Mouse (Mus musculus): ENCODE data around the gene Dpm1. TPM values are rescaled to one million over a fixed set of nuclear protein-coding genes. Genes with fewer than 3 reads are reported as not detected.
A peak's percentile ranks its signal among the peaks of the same experiment; 100 is the strongest.

The Dpm1 gene
- polyA plus RNA-seq, 1 experiment from 2014 or later = 55.1 TPM

DNA sequence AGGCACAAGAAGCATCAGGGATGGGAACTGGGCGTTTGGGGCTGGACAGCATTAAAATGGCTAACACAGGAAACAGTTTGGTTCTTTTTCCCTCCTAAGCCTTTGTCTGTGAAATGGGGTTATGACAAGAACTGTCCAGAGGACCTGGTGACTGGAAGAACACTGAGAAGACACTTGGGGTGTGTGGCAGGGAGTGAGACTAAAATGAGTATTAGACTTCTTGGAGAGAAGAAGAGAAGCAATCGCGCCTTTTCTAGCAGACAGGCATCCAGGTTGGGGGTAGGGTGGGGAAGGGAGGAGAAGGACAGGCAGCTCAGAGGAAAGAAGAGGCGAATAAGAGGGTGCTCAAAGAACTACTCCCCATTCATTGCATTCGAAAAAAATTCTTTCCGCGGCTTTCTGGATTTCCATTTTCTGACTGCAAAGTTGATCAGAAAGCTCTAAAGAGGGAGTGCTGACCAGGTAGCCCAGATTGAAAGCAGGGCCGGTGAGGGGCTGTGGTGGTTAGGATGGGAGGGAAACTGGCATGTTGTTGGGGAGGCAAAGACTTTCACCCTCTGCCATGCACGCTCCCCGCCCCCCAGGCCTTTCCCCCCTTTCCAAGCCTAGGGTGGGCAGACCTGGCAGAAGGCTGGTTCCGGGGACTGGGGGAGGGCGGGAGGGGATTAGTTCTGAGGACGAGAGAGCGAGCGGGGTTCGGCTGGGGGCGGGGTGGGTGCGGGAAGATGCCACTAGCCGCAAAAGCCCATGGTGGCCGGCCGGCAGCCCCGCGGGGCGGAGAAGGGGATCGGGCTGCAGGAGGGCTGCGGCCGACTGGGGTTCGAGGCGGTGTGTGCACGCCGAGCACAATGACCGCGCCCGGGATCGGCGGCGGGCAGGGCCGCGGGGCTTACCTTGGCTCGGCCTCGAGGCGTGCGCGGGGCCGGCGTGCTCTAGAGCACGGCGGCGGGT lies 24.4 kb downstream of the Dpm1 start:
- 0% methylated on average over 35 of the region's 49 CpGs for WGBS
- Histone ChIP-seq H3K4me1 (ENCODE audit: control insufficient read depth, insufficient read depth, low read length) (peaks cover 15% of the 10 kb centered on the region; the same call in 1 of the 2 replicates), H3K27ac (ENCODE audit: low read depth, low read length) (peak overlapping the region; percentile 100), H3K9me3 (ENCODE audit: control insufficient read depth, low read length) (no peaks in the 10 kb centered on the region), H3K9ac (replicated peaks; ENCODE audit: low read depth, low read length) (peak overlapping the region; percentile 100), H3K4me3 (ENCODE audit: low read depth, low read length) (peak overlapping the region; percentile 97), H3K27me3 (ENCODE audit: control insufficient read depth, insufficient read depth, low read length) (no peaks in the 10 kb centered on the region), H3K4me2 (ENCODE audit: low read depth, low read length) (peak overlapping the region; percentile 58), H3K36me3 (ENCODE audit: control insufficient read depth, insufficient read depth, low read length) (peaks cover 5% of the 10 kb centered on the region; the same call in 1 of the 2 replicates)
- peak; percentile 56 for ATAC-seq (ENCODE audit: low read depth)

DNA sequence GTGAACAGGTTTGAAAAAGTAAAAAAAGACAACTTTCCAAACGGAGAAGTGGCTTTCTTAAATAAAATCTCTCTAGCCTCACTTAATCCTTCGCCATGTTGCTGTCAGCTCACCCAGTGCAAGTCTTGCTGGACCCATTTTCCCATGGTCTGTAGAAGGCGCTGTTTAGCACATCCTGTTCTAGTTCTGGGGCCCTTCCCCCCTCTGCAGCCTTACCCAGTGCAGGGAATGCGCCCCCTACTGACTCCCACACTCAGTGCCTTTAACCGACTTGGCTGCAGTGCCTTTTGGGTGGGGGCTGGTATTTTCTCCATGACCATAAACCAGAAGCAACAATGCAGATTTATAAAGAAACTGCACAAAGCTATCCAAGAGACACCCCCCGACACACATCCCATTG lies 25.1 kb downstream of the Dpm1 start:
- Histone ChIP-seq H3K9me3 (ENCODE audit: control insufficient read depth, low read length) (no peaks in the 10 kb centered on the region), H3K9ac (replicated peaks; ENCODE audit: low read depth, low read length) (peak overlapping the region; percentile 100), H3K4me1 (ENCODE audit: control insufficient read depth, insufficient read depth, low read length) (peaks cover 21% of the 10 kb centered on the region; the same call in 1 of the 2 replicates), H3K27ac (ENCODE audit: low read depth, low read length) (peak overlapping the region; percentile 100), H3K36me3 (ENCODE audit: control insufficient read depth, insufficient read depth, low read length) (peaks cover under 1% of the 10 kb centered on the region; the same call in 1 of the 2 replicates), H3K4me2 (ENCODE audit: low read depth, low read length) (peak overlapping the region; percentile 58), H3K27me3 (ENCODE audit: control insufficient read depth, insufficient read depth, low read length) (no peaks in the 10 kb centered on the region), H3K4me3 (ENCODE audit: low read depth, low read length) (peak overlapping the region; percentile 97)
- ATAC-seq (ENCODE audit: low read depth) = peak; percentile 50; the same call in 1 of the 2 replicates
- 9% methylated on average over 6 of the region's 6 CpGs for WGBS

DNA sequence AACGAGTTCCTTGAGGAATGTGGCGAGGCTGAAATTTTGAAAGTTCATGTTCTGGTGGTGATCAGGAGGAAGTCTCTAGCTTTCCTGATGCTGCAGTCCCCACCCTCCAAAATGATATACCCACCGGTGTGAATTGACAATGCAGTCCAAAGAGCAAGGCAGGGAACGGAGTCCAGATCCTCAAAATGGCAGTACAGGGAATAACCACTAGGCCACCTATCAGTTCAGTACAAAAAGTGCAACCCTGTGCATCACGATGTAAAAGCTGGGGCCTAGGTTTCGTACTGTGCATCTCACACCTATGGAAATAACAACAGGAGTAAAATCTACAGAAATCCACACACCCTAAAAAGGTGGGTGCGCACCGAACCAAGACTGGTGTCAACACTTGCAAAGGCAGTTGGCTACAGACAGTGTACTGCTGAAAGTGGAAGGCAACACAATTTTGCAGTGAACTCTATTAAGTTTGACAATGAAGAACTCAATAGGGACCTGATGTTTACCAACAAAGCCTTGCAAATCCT lies 25.9 kb downstream of the Dpm1 start:
- Histone ChIP-seq H3K4me2 (ENCODE audit: low read depth, low read length) (peak overlapping the region; percentile 58), H3K9me3 (ENCODE audit: control insufficient read depth, low read length) (no peaks in the 10 kb centered on the region), H3K27ac (ENCODE audit: low read depth, low read length) (no peak overlapping the region), H3K4me1 (ENCODE audit: control insufficient read depth, insufficient read depth, low read length) (peaks cover 25% of the 10 kb centered on the region), H3K27me3 (ENCODE audit: control insufficient read depth, insufficient read depth, low read length) (no peaks in the 10 kb centered on the region), H3K4me3 (ENCODE audit: low read depth, low read length) (peak overlapping the region; percentile 97), H3K36me3 (ENCODE audit: control insufficient read depth, insufficient read depth, low read length) (no peaks in the 10 kb centered on the region), H3K9ac (replicated peaks; ENCODE audit: low read depth, low read length) (no peak overlapping the region)
- no peak for ATAC-seq (ENCODE audit: low read depth)
- 84% methylated on average over 8 of the region's 8 CpGs for WGBS

DNA sequence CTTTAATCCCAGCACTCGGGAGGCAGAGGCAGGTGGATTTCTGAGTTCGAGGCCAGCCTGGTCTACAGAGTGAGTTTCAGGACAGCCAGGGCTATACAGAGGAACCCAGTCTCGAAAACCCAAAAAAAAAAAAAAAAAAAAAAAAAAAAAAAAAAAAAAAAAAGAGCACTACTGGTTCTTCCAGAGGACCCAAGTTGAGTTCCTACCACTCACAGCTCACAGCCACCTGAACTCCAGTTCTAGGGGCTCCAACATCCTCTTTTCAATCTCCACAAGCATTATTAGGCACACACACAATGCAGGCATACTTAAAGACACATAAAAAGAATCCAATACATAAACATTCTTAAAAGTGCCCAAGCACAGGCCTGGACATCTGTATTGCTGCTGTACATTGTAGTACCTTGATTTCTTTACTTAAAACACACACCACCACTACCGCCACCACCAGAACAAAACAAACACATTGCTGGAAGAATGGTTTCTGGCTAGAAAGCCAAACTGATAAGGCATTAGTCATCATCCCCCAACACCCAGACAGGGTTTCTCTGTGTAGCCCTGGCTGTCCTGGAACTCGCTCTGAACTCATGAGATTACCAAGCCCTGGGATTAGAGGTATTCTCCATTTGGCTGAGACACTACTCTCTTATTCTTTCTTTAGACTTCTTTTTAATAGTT lies 30.2 kb downstream of the Dpm1 start:
- H3K27me3 ChIP-seq (ENCODE audit: control insufficient read depth, insufficient read depth, low read length) = no peaks in the 10 kb centered on the region
- no peak for ATAC-seq (ENCODE audit: low read depth)
- 87% methylated on average over 5 of the region's 5 CpGs for WGBS
- H3K4me1 ChIP-seq (ENCODE audit: control insufficient read depth, insufficient read depth, low read length) = peaks cover 51% of the 10 kb centered on the region
- H3K36me3 ChIP-seq (ENCODE audit: control insufficient read depth, insufficient read depth, low read length) = no peaks in the 10 kb centered on the region
- H3K27ac ChIP-seq (ENCODE audit: low read depth, low read length) = no peak overlapping the region
- H3K4me2 ChIP-seq (ENCODE audit: low read depth, low read length) = no peak overlapping the region
- H3K4me3 ChIP-seq (ENCODE audit: low read depth, low read length) = no peak overlapping the region
- no peak overlapping the region for H3K9ac ChIP-seq (replicated peaks; ENCODE audit: low read depth, low read length)
- H3K9me3 ChIP-seq (ENCODE audit: control insufficient read depth, low read length) = no peaks in the 10 kb centered on the region

DNA sequence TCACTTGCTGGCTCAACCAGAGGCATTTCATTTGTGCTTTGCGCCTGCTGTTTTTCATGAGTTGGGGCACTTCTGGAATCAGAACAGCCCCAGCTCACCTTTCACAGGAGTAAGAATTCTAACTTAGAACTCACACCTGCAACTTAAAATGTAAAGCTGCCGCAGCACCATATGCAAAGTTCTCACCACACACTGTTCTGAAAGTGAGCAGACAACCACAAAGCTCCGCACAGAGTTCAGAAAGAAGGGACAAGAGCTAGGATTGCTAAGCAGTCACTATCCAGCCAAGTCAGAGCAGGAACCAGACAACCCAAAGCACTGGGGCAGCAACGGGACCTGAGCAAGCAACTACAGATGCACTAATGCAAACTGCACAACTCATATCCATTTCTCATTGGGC lies 30.9 kb downstream of the Dpm1 start:
- WGBS = 86% methylated on average over 4 of the region's 4 CpGs

DNA sequence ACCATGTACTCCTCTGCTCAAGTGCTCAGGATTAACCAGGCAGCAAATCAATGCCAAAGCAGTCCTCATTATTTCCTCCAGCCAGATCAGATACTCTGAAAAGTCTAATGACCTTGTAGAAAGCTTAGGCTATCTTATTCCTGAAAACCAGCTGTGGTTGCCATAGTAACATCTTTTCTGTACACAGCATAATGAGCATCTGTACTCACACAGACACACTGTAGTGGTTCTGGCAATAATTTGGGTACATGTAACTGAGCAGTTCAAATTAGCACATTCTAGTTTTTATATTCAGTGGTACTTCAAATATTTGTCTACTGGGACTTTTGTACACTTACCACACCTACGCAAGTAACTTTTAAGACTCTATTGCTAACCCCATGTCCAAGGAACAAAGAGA lies 32.0 kb downstream of the Dpm1 start:
- H3K4me3 ChIP-seq (ENCODE audit: low read depth, low read length) = no peak overlapping the region
- no peak overlapping the region for H3K9ac ChIP-seq (replicated peaks; ENCODE audit: low read depth, low read length)
- no peaks in the 10 kb centered on the region for H3K9me3 ChIP-seq (ENCODE audit: control insufficient read depth, low read length)
- H3K4me1 ChIP-seq (ENCODE audit: control insufficient read depth, insufficient read depth, low read length) = peaks cover 47% of the 10 kb centered on the region
- no peaks in the 10 kb centered on the region for H3K27me3 ChIP-seq (ENCODE audit: control insufficient read depth, insufficient read depth, low read length)
- no peak overlapping the region for H3K4me2 ChIP-seq (ENCODE audit: low read depth, low read length)
- H3K27ac ChIP-seq (ENCODE audit: low read depth, low read length) = no peak overlapping the region
- WGBS = 87% methylated on average over 1 of the region's 1 CpGs
- no peak for ATAC-seq (ENCODE audit: low read depth)
- H3K36me3 ChIP-seq (ENCODE audit: control insufficient read depth, insufficient read depth, low read length) = no peaks in the 10 kb centered on the region

More for the DNA sequence above, 30.9 kb downstream of the Dpm1 start:
- Histone ChIP-seq H3K9me3 (ENCODE audit: control insufficient read depth, low read length) (no peaks in the 10 kb centered on the region), H3K4me2 (ENCODE audit: low read depth, low read length) (no peak overlapping the region), H3K27me3 (ENCODE audit: control insufficient read depth, insufficient read depth, low read length) (no peaks in the 10 kb centered on the region), H3K4me1 (ENCODE audit: control insufficient read depth, insufficient read depth, low read length) (peaks cover 51% of the 10 kb centered on the region), H3K36me3 (ENCODE audit: control insufficient read depth, insufficient read depth, low read length) (no peaks in the 10 kb centered on the region), H3K27ac (ENCODE audit: low read depth, low read length) (no peak overlapping the region), H3K4me3 (ENCODE audit: low read depth, low read length) (no peak overlapping the region), H3K9ac (replicated peaks; ENCODE audit: low read depth, low read length) (no peak overlapping the region)
- no peak for ATAC-seq (ENCODE audit: low read depth)

DNA sequence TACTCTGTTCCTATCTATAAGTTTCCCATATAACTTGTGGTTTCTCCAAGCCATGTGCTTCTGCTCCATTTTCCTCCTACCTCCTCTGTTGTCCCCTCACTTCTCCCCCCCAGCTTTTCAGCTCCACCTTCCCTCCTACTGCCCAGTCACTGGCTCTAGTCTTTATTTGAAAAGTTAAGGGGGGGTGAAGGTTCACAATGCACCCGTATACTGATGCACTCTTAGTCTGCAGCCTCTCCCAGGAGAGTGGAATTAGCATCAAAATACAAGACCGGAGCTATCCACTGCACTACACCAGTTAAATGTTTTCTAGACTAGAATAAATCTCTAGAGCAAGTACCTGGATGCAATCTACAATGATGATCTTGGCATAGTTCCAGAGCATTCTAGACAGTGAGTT lies 34.7 kb downstream of the Dpm1 start:
- H3K27me3 ChIP-seq (ENCODE audit: control insufficient read depth, insufficient read depth, low read length) = no peaks in the 10 kb centered on the region
- ATAC-seq (ENCODE audit: low read depth) = no peak
- H3K36me3 ChIP-seq (ENCODE audit: control insufficient read depth, insufficient read depth, low read length) = no peaks in the 10 kb centered on the region
- WGBS = 32% methylated on average over 2 of the region's 2 CpGs
- no peak overlapping the region for H3K4me2 ChIP-seq (ENCODE audit: low read depth, low read length)
- no peak overlapping the region for H3K9ac ChIP-seq (replicated peaks; ENCODE audit: low read depth, low read length)
- no peak overlapping the region for H3K4me3 ChIP-seq (ENCODE audit: low read depth, low read length)
- no peaks in the 10 kb centered on the region for H3K9me3 ChIP-seq (ENCODE audit: control insufficient read depth, low read length)
- peaks cover 41% of the 10 kb centered on the region for H3K4me1 ChIP-seq (ENCODE audit: control insufficient read depth, insufficient read depth, low read length)
- no peak overlapping the region for H3K27ac ChIP-seq (ENCODE audit: low read depth, low read length)

DNA sequence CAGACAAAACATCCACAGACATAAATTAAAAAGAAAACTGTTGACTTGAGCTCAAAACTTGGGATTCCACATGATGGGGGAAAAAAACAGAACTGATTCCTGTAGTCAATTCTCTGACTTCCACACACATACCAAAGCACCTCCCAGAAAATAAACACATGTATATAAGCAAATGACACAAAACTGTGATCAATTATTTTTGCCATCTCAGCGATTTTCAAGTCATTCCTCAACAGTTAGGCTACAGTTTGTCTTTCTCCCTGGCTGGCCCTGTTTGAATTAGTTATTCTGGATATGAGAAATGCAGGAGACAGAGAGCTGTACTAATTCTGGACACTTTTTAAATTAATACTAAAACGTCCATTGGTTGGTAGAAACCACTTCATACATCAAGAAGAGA lies 36.7 kb downstream of the Dpm1 start:
- Histone ChIP-seq H3K36me3 (ENCODE audit: control insufficient read depth, insufficient read depth, low read length) (no peaks in the 10 kb centered on the region), H3K4me2 (ENCODE audit: low read depth, low read length) (no peak overlapping the region), H3K27ac (ENCODE audit: low read depth, low read length) (no peak overlapping the region), H3K9me3 (ENCODE audit: control insufficient read depth, low read length) (no peaks in the 10 kb centered on the region), H3K9ac (replicated peaks; ENCODE audit: low read depth, low read length) (no peak overlapping the region), H3K27me3 (ENCODE audit: control insufficient read depth, insufficient read depth, low read length) (no peaks in the 10 kb centered on the region), H3K4me1 (ENCODE audit: control insufficient read depth, insufficient read depth, low read length) (peaks cover 26% of the 10 kb centered on the region; the same call in 1 of the 2 replicates), H3K4me3 (ENCODE audit: low read depth, low read length) (no peak overlapping the region)
- 84% methylated on average over 2 of the region's 2 CpGs for WGBS
- ATAC-seq (ENCODE audit: low read depth) = no peak
